Mouse (Mus musculus) stomach, postnatal 0 days (tissue): ENCODE measurements around the gene Syt3. TPM values are rescaled to one million over a fixed set of nuclear protein-coding genes. Genes with fewer than 3 reads are reported as not detected.

ENCODE experiments used
- ATAC-seq: fragments of 200-750 bp; cut with Nextera tagmentation; 2 replicates; pipeline ENCODE4 v1.8.0; 2017; ENCODE audit not compliant: low FRiP score, low TSS enrichment
- DNase-seq: peaks from one replicate; pipeline ENCODE4 v3.0.0-alpha.2; 2016; ENCODE audit warnings: low spot score
- H3K27ac ChIP-seq: fragments of 300-500 bp; sonication (generic); replicated peaks from 2 replicates; pipeline ENCODE4 v1.5.1; 2014; ENCODE audit warnings: mild to moderate bottlenecking, control low read depth
- H3K27me3 ChIP-seq: fragments of 300-500 bp; sonication (generic); 2 replicates; pipeline ENCODE4 v1.6.1; 2014; ENCODE audit warnings: low read length; ENCODE audit not compliant: control insufficient read depth, insufficient read depth
- H3K36me3 ChIP-seq: fragments of 300-500 bp; sonication (generic); 2 replicates; pipeline ENCODE4 v1.6.1; 2014; ENCODE audit warnings: low read length, mixed read lengths; ENCODE audit not compliant: control insufficient read depth, insufficient read depth
- H3K4me1 ChIP-seq: fragments of 300-500 bp; sonication (generic); replicated peaks from 2 replicates; pipeline ENCODE4 v1.6.1; 2014; ENCODE audit warnings: antibody characterized with exemption; ENCODE audit not compliant: control insufficient read depth, insufficient read depth
- H3K4me2 ChIP-seq: fragments of 300-500 bp; sonication (generic); replicated peaks from 2 replicates; pipeline ENCODE4 v1.6.1; 2014; ENCODE audit warnings: low read depth, mild to moderate bottlenecking, control low read depth, moderate library complexity
- H3K4me3 ChIP-seq: fragments of 300-500 bp; sonication (generic); 2 replicates; pipeline ENCODE4 v1.5.1; 2014; ENCODE audit warnings: low read depth, low read length, control low read depth
- H3K9ac ChIP-seq: fragments of 300-500 bp; sonication (generic); 2 replicates; pipeline ENCODE4 v1.6.1; 2014; ENCODE audit warnings: mild to moderate bottlenecking, low read length, control low read depth, mixed read lengths
- H3K9me3 ChIP-seq: fragments of 300-500 bp; sonication (generic); 2 replicates; pipeline ENCODE4 v1.6.1; 2016; ENCODE audit warnings: low read length; ENCODE audit not compliant: control insufficient read depth
- CTCF ChIP-seq: IDR thresholded peaks from 2 replicates; pipeline ENCODE4 v1.5.1; 2016; ENCODE audit warnings: antibody characterized with exemption, low read depth, mild to moderate bottlenecking, moderate library complexity
- EP300 ChIP-seq: optimal IDR thresholded peaks from 2 replicates; pipeline ENCODE3; 2016; ENCODE audit warnings: antibody characterized with exemption
- WGBS: fragments of 180-500 bp; shearing (Covaris S2); extraction: QIAGEN DNeasy Blood & Tissue Kit; methylation state at CpG from one replicate; pipeline ENCODE4 v1.1.7; 2014; 5-methylcytosine and 5-hydroxymethylcytosine counted together
- polyA plus RNA-seq: library from polyadenylated mRNA; unstranded; fragments of >200 nt; fragmentation: Nextera tagmentation; extraction: Ambion mirVana; gene quantifications from 2 replicates; pipeline ENCODE4 v1.2.1, GENCODE M21; 2015

Gene Syt3
- polyA plus RNA-seq, 1 experiment from 2014 or later, result 1.2 TPM

DNA sequence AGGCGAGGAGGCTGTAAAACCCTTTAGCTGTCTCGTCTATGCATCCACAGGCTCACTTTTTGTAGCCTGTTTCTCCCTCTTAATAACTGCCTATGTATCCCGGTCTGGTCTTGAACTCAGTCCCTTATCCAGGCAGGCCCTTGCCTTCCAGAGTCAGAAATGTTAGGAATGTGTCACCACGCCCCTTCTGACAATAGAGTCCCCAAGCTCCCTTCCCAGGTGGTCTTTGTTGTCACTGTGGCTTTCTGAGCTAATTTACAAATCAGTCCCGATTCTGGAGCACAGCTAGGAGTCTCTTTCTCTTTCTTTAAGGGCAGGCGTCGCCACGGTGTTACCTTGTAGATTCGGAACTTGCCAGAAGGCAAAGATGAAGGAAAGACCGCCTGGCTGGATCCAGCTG is 8.7 kb upstream of the Syt3 start:
- DNase-seq (no peak), ATAC-seq (no peak)
- Histone ChIP-seq H3K9ac (no peak overlapping the region), H3K4me3 (no peak overlapping the region), H3K4me1 (peaks cover 6% of the 10 kb centered on the region; the same call in 1 of the 2 replicates), H3K36me3 (no peaks in the 10 kb centered on the region), H3K4me2 (peak overlapping the region; percentile 78; the same call in 1 of the 2 replicates), H3K27ac (no peak overlapping the region), H3K27me3 (no peaks in the 10 kb centered on the region), H3K9me3 (no peaks in the 10 kb centered on the region)
- TF ChIP-seq EP300 (no peak), CTCF (no peak)
- 14% methylated on average over 10 of the region's 10 CpGs for WGBS

DNA sequence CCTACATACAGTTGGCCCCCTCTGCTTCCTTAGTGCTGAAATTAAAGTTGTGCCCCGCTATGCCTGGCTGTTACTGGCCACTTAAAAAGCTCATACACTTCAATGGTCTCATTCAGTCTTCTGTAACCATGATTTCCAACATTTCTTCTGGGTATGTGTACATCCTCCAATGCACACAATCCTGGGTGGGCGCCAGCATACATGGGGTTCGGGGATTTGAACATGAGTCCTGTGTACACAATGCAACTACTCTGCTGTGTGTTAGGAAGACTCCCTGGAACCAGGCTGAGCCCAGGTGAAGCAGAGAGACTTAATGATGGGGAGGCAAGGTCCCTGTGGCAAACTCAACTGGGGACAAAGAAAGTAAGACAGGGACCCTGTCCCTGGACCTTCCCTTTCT is 8.1 kb upstream of the Syt3 start:
- 64% methylated on average over 3 of the region's 3 CpGs for WGBS
- H3K4me3 ChIP-seq, result no peak overlapping the region
- no peak for TF ChIP-seq CTCF
- no peak for TF ChIP-seq EP300
- ATAC-seq (no peak), DNase-seq (no peak)
- no peaks in the 10 kb centered on the region for H3K9me3 ChIP-seq
- H3K27ac ChIP-seq, result no peak overlapping the region
- H3K9ac ChIP-seq, result no peak overlapping the region
- peaks cover 6% of the 10 kb centered on the region; the same call in 1 of the 2 replicates for H3K4me1 ChIP-seq
- H3K27me3 ChIP-seq, result no peaks in the 10 kb centered on the region
- no peaks in the 10 kb centered on the region for H3K36me3 ChIP-seq
- no peak overlapping the region for H3K4me2 ChIP-seq

DNA sequence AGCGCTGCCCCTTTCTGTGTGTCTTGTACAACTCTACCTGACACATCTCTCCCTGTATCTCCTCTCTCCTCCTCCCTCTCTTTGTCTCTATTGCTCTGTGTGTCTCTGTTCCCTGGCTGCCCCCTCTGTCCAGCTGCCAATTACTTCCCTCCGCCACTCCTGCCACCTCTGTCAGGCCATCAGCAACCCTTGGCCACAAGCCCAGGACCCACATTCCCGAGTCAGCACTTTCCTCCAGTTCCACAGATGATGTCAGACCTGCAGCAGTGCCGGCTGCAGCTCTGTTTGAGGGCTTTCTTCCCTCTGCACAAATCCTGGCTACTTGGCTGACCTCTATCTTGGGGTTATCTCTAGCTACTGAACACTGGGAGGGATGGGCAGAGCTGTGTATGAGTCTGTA is 5.6 kb upstream of the Syt3 start:
- DNase-seq (no peak), ATAC-seq (no peak)
- no peaks in the 10 kb centered on the region for H3K36me3 ChIP-seq
- no peaks in the 10 kb centered on the region for H3K27me3 ChIP-seq
- H3K9me3 ChIP-seq, result no peaks in the 10 kb centered on the region
- H3K4me2 ChIP-seq, result no peak overlapping the region
- 27% methylated on average over 4 of the region's 4 CpGs for WGBS
- no peak overlapping the region for H3K27ac ChIP-seq
- no peak for TF ChIP-seq EP300
- TF ChIP-seq CTCF, result no peak
- H3K9ac ChIP-seq, result no peak overlapping the region
- H3K4me1 ChIP-seq, result peaks cover 6% of the 10 kb centered on the region; the same call in 1 of the 2 replicates
- H3K4me3 ChIP-seq, result no peak overlapping the region

DNA sequence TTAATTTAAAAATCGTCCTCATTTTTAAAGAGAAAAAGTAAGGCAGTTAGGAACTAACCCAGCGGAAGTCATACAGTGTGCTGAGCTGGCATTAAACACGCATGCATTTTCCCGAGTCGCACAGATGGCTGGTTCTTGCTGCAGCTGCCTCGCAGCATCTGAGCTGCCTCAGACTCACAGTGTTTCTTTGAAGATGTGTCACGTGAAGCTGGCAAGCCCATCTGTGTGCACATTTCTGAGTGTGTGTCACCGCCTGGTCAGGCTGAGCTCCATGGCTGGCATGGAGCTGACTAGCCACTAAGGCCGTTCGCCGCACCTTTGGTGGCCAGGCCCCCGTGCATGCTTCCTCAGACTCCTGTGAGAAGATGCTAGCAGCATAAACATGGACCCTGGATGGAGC is 1.4 kb upstream of the Syt3 start:
- DNase-seq (no peak), ATAC-seq (no peak)
- Histone ChIP-seq H3K9me3 (no peaks in the 10 kb centered on the region), H3K36me3 (no peaks in the 10 kb centered on the region), H3K4me2 (no peak overlapping the region), H3K9ac (no peak overlapping the region), H3K4me3 (no peak overlapping the region), H3K27me3 (no peaks in the 10 kb centered on the region), H3K4me1 (no peaks in the 10 kb centered on the region), H3K27ac (no peak overlapping the region)
- no peak for TF ChIP-seq CTCF
- TF ChIP-seq EP300, result no peak
- WGBS, result 72% methylated on average over 12 of the region's 12 CpGs

DNA sequence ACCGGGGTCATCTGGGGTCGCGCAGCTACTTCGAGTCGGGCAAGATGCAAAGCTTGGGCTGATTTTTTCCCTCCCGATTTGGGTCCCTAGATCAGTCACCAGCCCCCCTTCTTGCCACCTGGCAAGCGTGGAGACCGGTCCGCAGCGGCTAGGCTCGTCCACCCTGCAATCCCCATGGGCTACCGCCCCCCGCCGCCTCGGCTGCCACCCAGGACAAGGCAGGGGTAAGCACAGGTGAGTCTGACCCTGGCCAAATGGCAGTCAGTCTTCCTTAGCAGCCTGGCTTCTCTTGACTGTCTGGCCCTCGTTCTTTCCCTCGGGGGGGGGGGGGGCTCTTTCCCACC is 786 bp downstream of the Syt3 start:
- WGBS, result 0% methylated on average over 16 of the region's 17 CpGs
- Histone ChIP-seq H3K27ac (no peak overlapping the region), H3K4me2 (peak overlapping the region; percentile 77), H3K4me1 (no peaks in the 10 kb centered on the region), H3K4me3 (peak overlapping the region; percentile 48), H3K9ac (peak overlapping the region; percentile 45), H3K9me3 (no peaks in the 10 kb centered on the region), H3K36me3 (no peaks in the 10 kb centered on the region), H3K27me3 (no peaks in the 10 kb centered on the region)
- no peak for TF ChIP-seq EP300
- no peak for TF ChIP-seq CTCF
- peak; percentile 64 for ATAC-seq
- DNase-seq, result no peak

DNA sequence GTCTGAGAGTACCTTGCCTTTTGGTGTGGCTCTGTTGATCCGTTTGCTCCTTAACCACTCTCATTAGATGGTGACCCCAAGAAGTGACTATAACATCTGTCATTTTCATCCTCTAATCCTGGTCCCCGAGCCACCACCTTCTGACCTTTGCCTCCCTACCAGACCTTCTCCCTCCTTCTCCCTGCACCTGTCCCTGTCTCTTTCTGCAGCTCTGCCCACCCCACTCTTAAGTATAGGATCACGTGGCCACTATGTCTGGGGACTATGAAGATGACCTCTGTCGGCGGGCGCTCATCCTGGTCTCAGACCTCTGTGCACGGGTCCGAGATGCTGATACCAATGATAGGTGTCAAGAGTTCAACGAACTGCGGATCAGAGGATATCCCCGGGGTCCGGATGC is 1.8 kb downstream of the Syt3 start, which contains the start of gene 1700008O03Rik:
Gene 1700008O03Rik, minus strand, starts transcription at position 101 of the 400 bp plus-strand sequence.
- ATAC-seq (no peak), DNase-seq (no peak)
- H3K4me1 ChIP-seq, result no peaks in the 10 kb centered on the region
- H3K4me2 ChIP-seq, result peak within 1 kb of the TSS; percentile 77
- no peaks in the 10 kb centered on the region for H3K9me3 ChIP-seq
- 73% methylated on average over 12 of the region's 12 CpGs for WGBS
- H3K36me3 ChIP-seq, result no peaks in the 10 kb centered on the region
- peak within 1 kb of the TSS; percentile 45 for H3K9ac ChIP-seq
- no peak within 1 kb of the TSS for H3K27ac ChIP-seq
- H3K4me3 ChIP-seq, result peak within 1 kb of the TSS; percentile 48
- no peaks in the 10 kb centered on the region for H3K27me3 ChIP-seq
- no peak for TF ChIP-seq EP300
- no peak for TF ChIP-seq CTCF
